25 mouse cellular contexts compared by ENCODE assay signal in the genomic region with DNA sequence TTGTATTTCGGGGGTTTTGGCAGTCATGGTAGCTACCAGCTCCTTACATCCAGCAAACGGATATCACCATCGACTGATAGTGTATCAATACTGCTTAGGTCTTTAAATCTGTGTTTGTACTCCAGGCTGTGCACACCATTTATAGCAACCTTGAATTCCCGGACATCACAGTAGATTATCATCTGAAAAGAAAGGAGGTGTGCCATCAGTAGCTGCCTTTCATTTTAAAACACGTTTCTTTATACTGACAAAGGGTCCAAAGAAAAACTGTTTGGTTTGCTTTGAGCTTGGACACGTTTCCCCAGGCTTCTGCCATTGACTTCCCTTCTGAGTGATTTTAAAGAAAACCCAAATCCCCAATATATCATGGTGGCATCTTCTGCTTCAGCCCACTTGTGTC. TPM values are rescaled to one million over a fixed set of nuclear protein-coding genes. Genes with fewer than 3 reads are reported as not detected.
DNase-seq lines count a peak whose midpoint lies in the region; ATAC-seq lines count a peak whose summit lies in the region.
"Had no signal": no experiment of that assay in that cellular context is flagged by ENCODE, and none has a peak within 500 bp of the region (broad histone marks: within the 10 kb centered on the region; RNA-seq: fewer than 3 reads in every experiment).

No protein-coding gene starts in this region.

- WGBS in heart, embryonic 11.5 days (ENCODE audit: insufficient replicate concordance): 85% methylated on average over 6 of the region's 6 CpGs

- H3K27ac ChIP-seq in heart, embryonic 11.5 days (ENCODE audit: low read depth, low read length): no peak overlapping the region

- H3K36me3 ChIP-seq in heart, embryonic 11.5 days (ENCODE audit: control insufficient read depth, insufficient read depth, low read length): peaks cover 18% of the 10 kb centered on the region

- DNase-seq in ES-CJ7 (ENCODE audit: low read depth, low spot score): peak; percentile 60
- peak; percentile 45 for DNase-seq in R1 (ENCODE audit: low read depth, low spot score)
- peak; percentile 57 for DNase-seq in ZHBTc4 (ENCODE audit: low read depth, low spot score)
- no peak for DNase-seq in adipocyte (ENCODE audit: low spot score)
- no peak for DNase-seq in lung, postnatal 10 days
- DNase-seq: adrenal gland, adult 2 months; adrenal gland, adult 8-10 months; adrenal gland, postnatal 10 days; adrenal gland, postnatal 14 days; adrenal gland, postnatal 25 days; adrenal gland, postnatal 36 days; B cell, adult 2 months; cerebellum, adult 11 months; cerebellum, adult 11-12 months; cerebellum, adult 18-20 months; cerebellum, adult 2 months; cerebellum, adult 8-10 months; cerebellum, adult 9-10 months; cerebellum, adult 9-11 months had no signal

- no peak for ATAC-seq in heart, embryonic 11.5 days (replicated peaks; ENCODE audit: insufficient number of reproducible peaks, low FRiP score, low TSS enrichment)
- ATAC-seq: activated CD4-positive, CD25-positive, alpha-beta regulatory T cell, adult 4 months; CD4-positive, CD25-positive, alpha-beta regulatory T cell, adult 4 months; Patski had no signal

- H3K9me3 ChIP-seq in heart, embryonic 11.5 days (replicated peaks; ENCODE audit: control insufficient read depth, low read length): no peaks in the 10 kb centered on the region
- H3K9me3 ChIP-seq: G1E had no signal

- no peaks in the 10 kb centered on the region for H3K4me1 ChIP-seq in heart, embryonic 11.5 days (ENCODE audit: control insufficient read depth, insufficient read depth, low read length)

- H3K4me2 ChIP-seq in heart, embryonic 11.5 days: no peak overlapping the region

- no peaks in the 10 kb centered on the region for H3K27me3 ChIP-seq in heart, embryonic 11.5 days (ENCODE audit: control insufficient read depth, insufficient read depth, low read length)
- H3K27me3 ChIP-seq: CH12.LX, Patski had no signal

- H3K4me3 ChIP-seq in heart, embryonic 11.5 days (ENCODE audit: low read depth, low read length): no peak overlapping the region

- no peak overlapping the region for H3K9ac ChIP-seq in heart, embryonic 11.5 days (ENCODE audit: low read depth, low read length)

RNA-seq across cellular contexts. Expression of a gene that starts 23.9 kb away (rescaled TPM):
- polyA plus RNA-seq in heart, embryonic 11.5 days (2014; fragmentation: Nextera tagmentation; extraction: Ambion mirVana): 10.2 and 12.7 TPM in 2 replicates

RNA-seq across cellular contexts. Expression of a gene that starts 46.0 kb away (rescaled TPM):
- polyA plus RNA-seq in heart, embryonic 11.5 days (2014; fragmentation: Nextera tagmentation; extraction: Ambion mirVana): 15.1 and 16.6 TPM in 2 replicates

Comparison
In these comparisons a context has a peak if more than half of its experiments do, and no peak if none do; other contexts are left out.
1. DNase-seq: peak in ES-CJ7 (single experiment), R1 (single experiment) and ZHBTc4 (single experiment); none in adipocyte (single experiment) and lung, postnatal 10 days (single experiment).